Mouse (Mus musculus): ENCODE data around the gene Pde4a. TPM values are rescaled to one million over a fixed set of nuclear protein-coding genes. Genes with fewer than 3 reads are reported as not detected.
"Not testable (repeated sequence)": the region's sequence is repeated elsewhere in the genome, so short reads cannot be mapped to it uniquely, and the experiment has no call there.

Gene Pde4a
- polyA plus RNA-seq, 1 experiment from 2014 or later, result 6.7 TPM

DNA sequence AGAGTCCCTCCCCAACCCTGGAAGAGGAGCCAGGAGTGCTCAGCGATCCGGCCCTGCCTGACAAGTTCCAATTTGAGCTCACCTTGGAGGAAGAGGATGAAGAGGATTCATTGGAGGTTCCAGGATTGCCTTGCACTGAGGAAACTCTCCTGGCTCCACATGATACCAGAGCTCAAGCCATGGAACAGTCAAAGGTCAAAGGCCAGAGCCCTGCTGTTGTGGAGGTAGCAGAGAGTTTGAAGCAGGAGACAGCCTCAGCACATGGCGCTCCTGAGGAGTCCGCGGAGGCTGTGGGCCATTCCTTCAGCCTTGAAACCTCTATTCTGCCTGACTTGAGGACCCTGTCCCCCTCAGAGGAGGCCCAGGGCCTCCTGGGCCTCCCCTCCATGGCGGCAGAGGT is 45.3 kb downstream of the Pde4a start:
- WGBS, result 71% methylated on average over 6 of the region's 6 CpGs

DNA sequence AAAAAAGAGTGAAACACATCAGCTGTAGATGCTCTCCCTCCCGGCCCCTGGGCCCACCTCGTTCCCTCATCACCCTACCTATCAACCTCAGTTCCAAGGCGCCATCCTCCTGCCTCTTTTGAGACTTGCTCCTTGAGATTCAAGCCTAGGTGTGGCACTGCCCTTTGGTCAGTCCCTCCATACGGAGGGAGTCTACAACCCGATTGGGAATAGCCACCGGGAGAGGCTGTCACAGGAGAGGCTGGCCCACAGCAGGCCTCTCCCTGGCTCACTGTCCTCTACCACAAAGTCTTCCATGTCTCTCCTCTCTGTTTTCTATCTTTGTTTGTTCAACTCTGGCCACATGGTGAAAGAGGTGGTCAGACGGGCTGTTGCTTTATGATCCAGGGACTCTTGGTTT is 46.1 kb downstream of the Pde4a start:
- H3K36me3 ChIP-seq (ENCODE audit: control insufficient read depth, insufficient read depth, low read length), result 0 out of 2 replicates have a peak, but pooled peaks cover 6% of the 10 kb centered on the region
- H3K27me3 ChIP-seq (replicated peaks; ENCODE audit: control insufficient read depth, insufficient read depth, low read length), result no peaks in the 10 kb centered on the region
- DNase-seq (ENCODE audit: low spot score) (no peak), ATAC-seq (replicated peaks; ENCODE audit: low FRiP score, low TSS enrichment, low read depth) (no peak)
- no peak overlapping the region for H3K9ac ChIP-seq (ENCODE audit: low read length)
- no peak overlapping the region for H3K27ac ChIP-seq (ENCODE audit: low read depth)
- H3K4me2 ChIP-seq (ENCODE audit: low read length), result no peak overlapping the region
- 79% methylated on average over 7 of the region's 7 CpGs for WGBS
- H3K9me3 ChIP-seq (ENCODE audit: control insufficient read depth, low read length), result no peaks in the 10 kb centered on the region
- H3K4me1 ChIP-seq (replicated peaks; ENCODE audit: control insufficient read depth, insufficient read depth, low read length), result no peaks in the 10 kb centered on the region
- no peak overlapping the region for H3K4me3 ChIP-seq (ENCODE audit: low read depth, low read length)

More for the DNA sequence above, 45.3 kb downstream of the Pde4a start:
- H3K4me2 ChIP-seq (ENCODE audit: low read length), result no peak overlapping the region
- H3K4me3 ChIP-seq (ENCODE audit: low read depth, low read length), result no peak overlapping the region
- H3K9ac ChIP-seq (ENCODE audit: low read length), result no peak overlapping the region
- no peak overlapping the region for H3K27ac ChIP-seq (ENCODE audit: low read depth)
- no peaks in the 10 kb centered on the region for H3K27me3 ChIP-seq (replicated peaks; ENCODE audit: control insufficient read depth, insufficient read depth, low read length)
- no peaks in the 10 kb centered on the region for H3K9me3 ChIP-seq (ENCODE audit: control insufficient read depth, low read length)
- H3K4me1 ChIP-seq (replicated peaks; ENCODE audit: control insufficient read depth, insufficient read depth, low read length), result no peaks in the 10 kb centered on the region
- DNase-seq (ENCODE audit: low spot score), result no peak
- H3K36me3 ChIP-seq (ENCODE audit: control insufficient read depth, insufficient read depth, low read length), result 0 out of 2 replicates have a peak, but pooled peaks cover 6% of the 10 kb centered on the region
- no peak for ATAC-seq (replicated peaks; ENCODE audit: low FRiP score, low TSS enrichment, low read depth)

DNA sequence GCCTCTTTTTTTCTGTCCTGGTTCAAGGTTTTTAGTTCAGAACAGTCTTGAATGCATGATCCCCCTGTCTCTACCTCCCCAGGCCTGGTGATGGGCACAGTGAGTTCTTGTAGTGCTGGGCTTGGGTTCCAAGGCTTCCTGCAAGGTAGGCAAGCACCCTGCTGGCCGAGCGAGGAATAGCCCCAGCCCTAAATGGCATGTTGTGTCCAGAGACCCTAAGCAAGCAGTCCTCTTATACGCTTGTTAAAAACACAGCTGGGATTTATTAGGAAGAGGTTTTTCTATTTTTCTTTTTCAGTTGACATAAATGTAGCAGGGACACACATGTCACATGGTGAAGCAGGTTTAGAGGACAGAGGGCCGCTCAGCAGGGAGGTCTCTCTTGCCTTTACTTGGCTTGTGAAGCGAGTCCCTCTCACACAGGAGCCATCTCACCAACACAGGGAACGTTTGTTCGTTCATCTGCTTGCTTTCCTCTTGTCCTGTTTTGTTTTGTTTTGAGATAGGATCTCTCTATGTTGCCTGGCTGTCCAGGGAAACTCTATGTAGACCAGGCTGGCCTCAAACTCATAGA is 48.2 kb downstream of the Pde4a start:
- Histone ChIP-seq H3K9me3 (ENCODE audit: control insufficient read depth, low read length) (no peaks in the 10 kb centered on the region), H3K4me3 (ENCODE audit: low read depth, low read length) (no peak overlapping the region), H3K9ac (ENCODE audit: low read length) (no peak overlapping the region), H3K27me3 (replicated peaks; ENCODE audit: control insufficient read depth, insufficient read depth, low read length) (no peaks in the 10 kb centered on the region), H3K27ac (ENCODE audit: low read depth) (no peak overlapping the region), H3K36me3 (ENCODE audit: control insufficient read depth, insufficient read depth, low read length) (0 out of 2 replicates have a peak, but pooled peaks cover 6% of the 10 kb centered on the region), H3K4me2 (ENCODE audit: low read length) (no peak overlapping the region), H3K4me1 (replicated peaks; ENCODE audit: control insufficient read depth, insufficient read depth, low read length) (no peaks in the 10 kb centered on the region)
- 50% methylated on average over 7 of the region's 7 CpGs for WGBS
- DNase-seq (ENCODE audit: low spot score) (no peak), ATAC-seq (replicated peaks; ENCODE audit: low FRiP score, low TSS enrichment, low read depth) (no peak)

DNA sequence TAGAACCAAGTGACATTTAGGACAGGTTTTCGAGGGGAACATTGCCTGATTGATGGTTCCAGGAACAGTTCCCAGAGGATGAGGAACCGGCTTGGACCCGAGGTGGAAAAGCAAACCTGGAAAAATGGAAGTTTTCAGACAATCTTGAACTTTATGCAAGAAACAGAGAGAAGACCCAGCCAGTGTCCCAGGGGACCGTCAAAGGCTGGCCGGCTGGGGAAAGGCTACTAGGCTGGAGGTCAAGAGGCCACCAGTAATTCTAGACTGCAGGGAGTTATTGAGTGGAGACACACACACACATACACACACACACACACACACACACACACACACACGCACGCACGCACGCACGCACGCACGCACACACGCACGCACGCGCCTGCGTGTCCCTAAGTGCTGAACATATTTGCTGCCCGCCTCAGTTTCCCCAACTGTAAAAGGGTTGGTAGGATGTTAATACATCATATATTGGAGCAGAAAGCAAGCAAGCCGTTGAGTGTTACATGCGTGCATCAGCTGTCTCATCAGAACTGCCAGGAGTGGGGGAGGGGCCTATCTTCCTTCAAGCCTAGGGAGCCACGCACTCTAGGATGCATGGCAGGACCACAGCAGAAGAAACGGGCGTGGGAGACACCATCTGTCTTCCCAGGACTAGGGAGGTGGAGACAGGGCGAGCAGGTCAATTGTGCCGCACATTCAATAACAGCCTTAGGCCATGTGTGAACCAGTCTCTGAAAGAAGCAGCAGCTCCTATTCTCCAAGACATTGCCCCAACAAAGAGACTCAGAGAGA is 50.7 kb downstream of the Pde4a start:
- Histone ChIP-seq H3K4me2 (ENCODE audit: low read length) (no peak overlapping the region), H3K4me1 (replicated peaks; ENCODE audit: control insufficient read depth, insufficient read depth, low read length) (no peaks in the 10 kb centered on the region), H3K9ac (ENCODE audit: low read length) (no peak overlapping the region), H3K27ac (ENCODE audit: low read depth) (no peak overlapping the region), H3K4me3 (ENCODE audit: low read depth, low read length) (no peak overlapping the region), H3K9me3 (ENCODE audit: control insufficient read depth, low read length) (no peaks in the 10 kb centered on the region), H3K36me3 (ENCODE audit: control insufficient read depth, insufficient read depth, low read length) (no peaks in the 10 kb centered on the region), H3K27me3 (replicated peaks; ENCODE audit: control insufficient read depth, insufficient read depth, low read length) (no peaks in the 10 kb centered on the region)
- no peak for ATAC-seq (replicated peaks; ENCODE audit: low FRiP score, low TSS enrichment, low read depth)
- WGBS, result 65% methylated on average over 25 of the region's 25 CpGs
- DNase-seq (ENCODE audit: low spot score), result no peak

GRCm38 (mm10) chr9:21219820-21220219 is 54.3 kb downstream of the Pde4a start:
- H3K4me1 ChIP-seq (replicated peaks; ENCODE audit: control insufficient read depth, insufficient read depth, low read length), result no peaks in the 10 kb centered on the region
- DNase-seq (ENCODE audit: low spot score), result no peak
- WGBS, result 52% methylated on average over 3 of the region's 3 CpGs
- no peak overlapping the region for H3K4me3 ChIP-seq (ENCODE audit: low read depth, low read length)
- H3K9me3 ChIP-seq (ENCODE audit: control insufficient read depth, low read length), result no peaks in the 10 kb centered on the region; the same call in 1 of the 2 replicates
- no peak overlapping the region for H3K27ac ChIP-seq (ENCODE audit: low read depth)
- H3K27me3 ChIP-seq (replicated peaks; ENCODE audit: control insufficient read depth, insufficient read depth, low read length), result no peaks in the 10 kb centered on the region
- no peak overlapping the region for H3K4me2 ChIP-seq (ENCODE audit: low read length)
- ATAC-seq (replicated peaks; ENCODE audit: low FRiP score, low TSS enrichment, low read depth), result no peak
- no peaks in the 10 kb centered on the region for H3K36me3 ChIP-seq (ENCODE audit: control insufficient read depth, insufficient read depth, low read length)
- no peak overlapping the region for H3K9ac ChIP-seq (ENCODE audit: low read length)

GRCm38 (mm10) chr9:21220490-21221382 is 55.2 kb downstream of the Pde4a start:
- Histone ChIP-seq H3K9ac (ENCODE audit: low read length) (no peak overlapping the region), H3K4me1 (replicated peaks; ENCODE audit: control insufficient read depth, insufficient read depth, low read length) (no peaks in the 10 kb centered on the region), H3K9me3 (ENCODE audit: control insufficient read depth, low read length) (no peaks in the 10 kb centered on the region; the same call in 1 of the 2 replicates), H3K4me2 (ENCODE audit: low read length) (peak overlapping the region; percentile 44), H3K4me3 (ENCODE audit: low read depth, low read length) (peak overlapping the region; percentile 18; the same call in 1 of the 2 replicates), H3K36me3 (ENCODE audit: control insufficient read depth, insufficient read depth, low read length) (no peaks in the 10 kb centered on the region), H3K27ac (ENCODE audit: low read depth) (no peak overlapping the region), H3K27me3 (replicated peaks; ENCODE audit: control insufficient read depth, insufficient read depth, low read length) (no peaks in the 10 kb centered on the region)
- peak; percentile 97 for DNase-seq (ENCODE audit: low spot score)
- 14% methylated on average over 21 of the region's 21 CpGs for WGBS
- peak; percentile 77 for ATAC-seq (replicated peaks; ENCODE audit: low FRiP score, low TSS enrichment, low read depth)

- Histone ChIP-seq H3K9me3 (ENCODE audit: control insufficient read depth, low read length) (no peaks in the 10 kb centered on the region; the same call in 1 of the 2 replicates), H3K9ac (ENCODE audit: low read length) (no peak overlapping the region), H3K4me3 (ENCODE audit: low read depth, low read length) (no peak overlapping the region), H3K36me3 (ENCODE audit: control insufficient read depth, insufficient read depth, low read length) (no peaks in the 10 kb centered on the region), H3K27me3 (replicated peaks; ENCODE audit: control insufficient read depth, insufficient read depth, low read length) (no peaks in the 10 kb centered on the region), H3K4me1 (replicated peaks; ENCODE audit: control insufficient read depth, insufficient read depth, low read length) (no peaks in the 10 kb centered on the region), H3K4me2 (ENCODE audit: low read length) (no peak overlapping the region), H3K27ac (ENCODE audit: low read depth) (no peak overlapping the region)
- 26% methylated on average over 7 of the region's 7 CpGs for WGBS
- no peak for ATAC-seq (replicated peaks; ENCODE audit: low FRiP score, low TSS enrichment, low read depth)
- no peak for DNase-seq (ENCODE audit: low spot score)
These were observed 55.9 kb downstream of the Pde4a start for GRCm38 (mm10) chr9:21221383-21221929.

GRCm38 (mm10) chr9:21223490-21223889 is 58.0 kb downstream of the Pde4a start:
- 100% methylated on average over 1 of the region's 2 CpGs for WGBS
- not testable (repeated sequence) for H3K4me1 ChIP-seq (replicated peaks; ENCODE audit: control insufficient read depth, insufficient read depth, low read length); DNase-seq (ENCODE audit: low spot score); H3K36me3 ChIP-seq (ENCODE audit: control insufficient read depth, insufficient read depth, low read length); H3K9me3 ChIP-seq (ENCODE audit: control insufficient read depth, low read length); ATAC-seq (replicated peaks; ENCODE audit: low FRiP score, low TSS enrichment, low read depth); H3K27me3 ChIP-seq (replicated peaks; ENCODE audit: control insufficient read depth, insufficient read depth, low read length); H3K4me3 ChIP-seq (ENCODE audit: low read depth, low read length); H3K9ac ChIP-seq (ENCODE audit: low read length); H3K27ac ChIP-seq (ENCODE audit: low read depth); H3K4me2 ChIP-seq (ENCODE audit: low read length)

Measured in intestine, embryonic 14.5 days (tissue).